In the genomic region with DNA sequence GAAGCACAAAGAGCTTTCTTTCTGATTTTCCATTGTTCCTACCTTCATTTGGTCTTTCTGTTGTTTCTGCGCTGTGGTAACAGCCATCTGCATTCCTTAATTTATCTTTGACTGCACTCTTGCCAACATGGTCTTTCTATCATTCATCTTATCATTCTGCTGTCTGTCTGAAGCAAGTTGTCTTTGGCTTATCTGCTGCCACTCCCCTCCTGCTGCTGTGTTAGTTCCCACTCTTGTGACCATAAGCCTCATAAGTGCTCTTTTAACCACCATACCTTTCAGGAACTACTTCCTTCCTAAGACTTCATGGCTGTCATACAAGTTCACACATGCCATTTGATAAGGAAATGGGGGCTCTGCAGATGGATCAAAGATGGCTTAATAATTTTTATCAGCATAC, we compare ENCODE assay signal across 19 mouse cellular contexts.
DNase-seq lines count a peak whose midpoint lies in the region; ATAC-seq and TF ChIP-seq lines count a peak whose summit lies in the region.
"Had no signal": no experiment of that assay in that cellular context is flagged by ENCODE, and none has a peak within 500 bp of the region (broad histone marks: within the 10 kb centered on the region; RNA-seq: fewer than 3 reads in every experiment).

No protein-coding gene starts in this region.

- H3K27me3 ChIP-seq in heart, embryonic 13.5 days (replicated peaks) = no peaks in the 10 kb centered on the region
- H3K27me3 ChIP-seq in MEL (ENCODE audit: control insufficient read depth in 1 of 2, insufficient read depth in 2 of 2, low read length in 2 of 2) = no peaks in the 10 kb centered on the region
- H3K27me3 ChIP-seq: forebrain, embryonic 15.5 days; hindbrain, embryonic 13.5 days; Patski had no signal

- H3K9me3 ChIP-seq in heart, embryonic 13.5 days = no peaks in the 10 kb centered on the region
- no peaks in the 10 kb centered on the region for H3K9me3 ChIP-seq in MEL (replicated peaks; ENCODE audit: insufficient read depth, low read length)
- H3K9me3 ChIP-seq: embryonic facial prominence, embryonic 10.5 days; forebrain, embryonic 15.5 days; hindbrain, embryonic 13.5 days had no signal

- no peak for TF ChIP-seq POLR2A in MEL (IDR thresholded peaks at IDR 0.05; ENCODE audit: control insufficient read depth in 1 of 2, insufficient read depth in 1 of 2, low read depth in 1 of 2, low read length in 2 of 2, poor library complexity in 1 of 2)

- 6% methylated on average over 1 of the region's 1 CpGs for WGBS in heart, embryonic 13.5 days

- H3K4me3 ChIP-seq in heart, embryonic 13.5 days = no peak overlapping the region
- H3K4me3 ChIP-seq in MEL (ENCODE audit: control insufficient read depth in 1 of 2, insufficient read depth in 1 of 2, low read depth in 2 of 2, low read length in 2 of 2) = peak overlapping the region in 1 of 2 experiments; percentile 15; a peak in 2 of 4 replicates
- H3K4me3 ChIP-seq: embryonic facial prominence, embryonic 10.5 days; erythroblast, embryonic 14.5 days; forebrain, embryonic 15.5 days; hindbrain, embryonic 13.5 days had no signal

- peak overlapping the region; percentile 25; the same call in 1 of the 2 replicates for H3K27ac ChIP-seq in heart, embryonic 13.5 days (replicated peaks)
- peak overlapping the region; percentile 96 for H3K27ac ChIP-seq in MEL (ENCODE audit: control insufficient read depth, low read depth, low read length)
- H3K27ac ChIP-seq: embryonic facial prominence, embryonic 10.5 days; forebrain, embryonic 15.5 days; hindbrain, embryonic 13.5 days had no signal

- no peak overlapping the region for H3K9ac ChIP-seq in heart, embryonic 13.5 days
- peak overlapping the region; percentile 40; the same call in 1 of the 2 replicates for H3K9ac ChIP-seq in MEL (ENCODE audit: control insufficient read depth, low read depth, low read length, poor library complexity, severe bottlenecking)
- H3K9ac ChIP-seq: forebrain, embryonic 15.5 days; hindbrain, embryonic 13.5 days; lung, embryonic 14.5 days had no signal

- TF ChIP-seq CTCF in MEL (IDR thresholded peaks at IDR 0.05 in 2 of 3, conservative IDR thresholded peaks at IDR 0.05 in 1 of 3; ENCODE audit: control insufficient read depth in 1 of 3, insufficient read depth in 1 of 3, low read depth in 2 of 3, low read length in 3 of 3, poor library complexity in 1 of 3, severe bottlenecking in 1 of 3) = no peak

- TF ChIP-seq EP300 in MEL (IDR thresholded peaks at IDR 0.05; ENCODE audit: low read depth in 1 of 2, low read length in 2 of 2) = peak; percentile 97 to 99

- 0 out of 2 replicates have a peak, but pooled peaks cover 3% of the 10 kb centered on the region for H3K79me2 ChIP-seq in MEL (ENCODE audit: control insufficient read depth, insufficient read depth, low read length, poor library complexity)

- no peaks in the 10 kb centered on the region for H3K36me3 ChIP-seq in heart, embryonic 13.5 days
- peaks cover 0 to 41% of the 10 kb centered on the region in 2 experiments; a peak in 2 of 4 replicates for H3K36me3 ChIP-seq in MEL (ENCODE audit: control insufficient read depth in 1 of 2, insufficient read depth in 2 of 2, low read length in 2 of 2)
- H3K36me3 ChIP-seq: embryonic facial prominence, embryonic 10.5 days; forebrain, embryonic 15.5 days; hindbrain, embryonic 13.5 days had no signal

- no peak for TF ChIP-seq RAD21 in MEL (IDR thresholded peaks at IDR 0.05; ENCODE audit: low read depth, low read length)

- H3K4me2 ChIP-seq in heart, embryonic 13.5 days = no peak overlapping the region
- H3K4me2 ChIP-seq: forebrain, embryonic 15.5 days; hindbrain, embryonic 13.5 days; lung, embryonic 14.5 days had no signal

- ATAC-seq in heart, embryonic 13.5 days (ENCODE audit: extremely low read depth, insufficient number of reproducible peaks, low FRiP score, low TSS enrichment) = no peak
- ATAC-seq in megakaryocyte, adult 5-6 weeks (ENCODE audit: poor library complexity, severe bottlenecking) = peak; percentile 66
- ATAC-seq: forebrain, embryonic 15.5 days; Patski had no signal

- no peak for DNase-seq in heart, adult 11 months
- DNase-seq in MEL (ENCODE audit: low read depth, low spot score) (peak; percentile 90), liver (peak; percentile 51)
- no peak for DNase-seq in cerebellum, adult 9-10 months
- DNase-seq in cerebellum, postnatal 14 days = no peak
- no peak for DNase-seq in T-cell, adult 2 months (ENCODE audit: low spot score)
- DNase-seq: cerebellum, postnatal 25 days; kidney, adult 9 months; lung, postnatal 4 days; right cerebral cortex, adult 18-20 months; thymus, adult 18-20 months had no signal

- H3K4me1 ChIP-seq in heart, embryonic 13.5 days = peaks cover 26% of the 10 kb centered on the region
- H3K4me1 ChIP-seq in MEL (ENCODE audit: control insufficient read depth in 1 of 2, insufficient read depth in 2 of 2, low read length in 2 of 2) = peaks cover 21 to 31% of the 10 kb centered on the region in 2 experiments

TF ChIP-seq in MEL, 35 proteins besides CTCF, POLR2A, EP300 and RAD21:
- TF ChIP-seq POLR2AphosphoS2 (IDR thresholded peaks at IDR 0.05; ENCODE audit: low read length) (no peak), NRF1 (IDR thresholded peaks at IDR 0.05; ENCODE audit: insufficient read depth, low read depth, low read length, poor library complexity, severe bottlenecking) (no peak), NELFE (IDR thresholded peaks at IDR 0.05; ENCODE audit: low read depth, low read length) (no peak), TAL1 (IDR thresholded peaks at IDR 0.05; ENCODE audit: low read length) (peak; percentile 87), UBTF (IDR thresholded peaks at IDR 0.05; ENCODE audit: borderline replicate concordance, insufficient read depth, low read depth, low read length) (no peak), ZNF384 (IDR thresholded peaks at IDR 0.05; ENCODE audit: low read depth, low read length) (peak; percentile 19; the same call in 1 of the 2 replicates), ZMIZ1 (IDR thresholded peaks at IDR 0.05; ENCODE audit: low read depth, low read length) (peak; percentile 76; the same call in 1 of the 2 replicates), ZC3H11A (IDR thresholded peaks at IDR 0.05; ENCODE audit: low read depth, low read length) (no peak), SMC3 (IDR thresholded peaks at IDR 0.05; ENCODE audit: low read depth, low read length) (no peak), MAFK (IDR thresholded peaks at IDR 0.05; ENCODE audit: borderline replicate concordance, low read depth, low read length) (peak; percentile 68; the same call in 1 of the 2 replicates), MAX (IDR thresholded peaks at IDR 0.05; ENCODE audit: low read length) (0 out of 2 replicates have a peak, but pooled peaks have one; percentile 69), ELF1 (IDR thresholded peaks at IDR 0.05; ENCODE audit: low read depth, low read length) (no peak), USF1 (IDR thresholded peaks at IDR 0.05; ENCODE audit: low read depth, low read length) (peak; percentile 29; the same call in 1 of the 2 replicates), RCOR1 (IDR thresholded peaks at IDR 0.05; ENCODE audit: low read depth, low read length) (peak; percentile 91), CHD2 (IDR thresholded peaks at IDR 0.05; ENCODE audit: low read length) (no peak; the same call in 1 of the 2 replicates), ETS1 (IDR thresholded peaks at IDR 0.05; ENCODE audit: low read depth, low read length) (peak; percentile 98), MAZ (IDR thresholded peaks at IDR 0.05; ENCODE audit: low read depth, low read length) (peak; percentile 78), MXI1 (IDR thresholded peaks at IDR 0.05; ENCODE audit: low read depth, low read length) (no peak; the same call in 1 of the 2 replicates), BHLHE40 (IDR thresholded peaks at IDR 0.05; ENCODE audit: borderline replicate concordance, low read depth, low read length) (peak; percentile 80), GABPA (IDR thresholded peaks at IDR 0.05; ENCODE audit: low read depth, low read length) (no peak), KAT2A (conservative IDR thresholded peaks at IDR 0.05; ENCODE audit: low read depth, low read length) (0 out of 2 replicates have a peak, but pooled peaks have one; percentile 11), ZKSCAN1 (IDR thresholded peaks at IDR 0.05; ENCODE audit: low read depth, low read length) (no peak), SIN3A (IDR thresholded peaks at IDR 0.05; ENCODE audit: low read length) (peak; percentile 87), MEF2A (IDR thresholded peaks at IDR 0.05; ENCODE audit: extremely low read depth, insufficient replicate concordance, low read depth, low read length, poor library complexity, severe bottlenecking) (no peak), TCF12 (IDR thresholded peaks at IDR 0.05; ENCODE audit: low read depth, low read length) (peak; percentile 98), GATA1 (IDR thresholded peaks at IDR 0.05; ENCODE audit: low read depth, low read length) (peak; percentile 100), JUND (IDR thresholded peaks at IDR 0.05; ENCODE audit: low read depth, low read length) (no peak), MYB (IDR thresholded peaks at IDR 0.05; ENCODE audit: low read depth, low read length) (peak; percentile 63), MYC (IDR thresholded peaks at IDR 0.05; ENCODE audit: low read depth, low read length) (peak; percentile 76; the same call in 1 of the 2 replicates), TBP (IDR thresholded peaks at IDR 0.05; ENCODE audit: low read depth, low read length) (peak; percentile 42; the same call in 1 of the 2 replicates), USF2 (IDR thresholded peaks at IDR 0.05; ENCODE audit: borderline replicate concordance in 1 of 2, insufficient read depth in 1 of 2, low read depth in 1 of 2, low read length in 2 of 2) (no peak), E2F4 (IDR thresholded peaks at IDR 0.05; ENCODE audit: borderline replicate concordance, low read depth, low read length) (no peak), HCFC1 (IDR thresholded peaks at IDR 0.05; ENCODE audit: low read depth, low read length) (no peak; the same call in 1 of the 2 replicates), CHD1 (IDR thresholded peaks at IDR 0.05; ENCODE audit: low read depth, low read length) (peak; percentile 61; the same call in 1 of the 2 replicates), POLR2AphosphoS5 (IDR thresholded peaks at IDR 0.05; ENCODE audit: borderline replicate concordance, low read depth, low read length) (no peak)
TF ChIP-seq in MEL: peak in this region for 18.

Comparison
In these comparisons a context has a peak if more than half of its experiments do, and no peak if none do; other contexts are left out.
1. DNase-seq: peak in MEL (single experiment) and liver (single experiment); none in heart, adult 11 months (single experiment), cerebellum, adult 9-10 months (single experiment), cerebellum, postnatal 14 days (0 of 2) and T-cell, adult 2 months (single experiment).